Mouse (Mus musculus): ENCODE measurements around the gene Snapc2. TPM values are rescaled to one million over a fixed set of nuclear protein-coding genes. Genes with fewer than 3 reads are reported as not detected.

The Snapc2 gene
- polyA plus RNA-seq, 1 experiment from 2014 or later = 61.6 TPM

GRCm38 (mm10) chr8:4256911-4257310 is 4.0 kb downstream of the Snapc2 start:
- H3K4me3 ChIP-seq (replicated peaks) = no peak overlapping the region
- no peaks in the 10 kb centered on the region for H3K27me3 ChIP-seq
- 0 out of 2 replicates have a peak overlapping the region, but pooled peaks have one; percentile 23 for H3K27ac ChIP-seq
- peaks cover 59% of the 10 kb centered on the region for H3K36me3 ChIP-seq
- 60% methylated on average over 4 of the region's 4 CpGs for WGBS
- 0 out of 2 replicates have a peak overlapping the region, but pooled peaks have one; percentile 83 for H3K9ac ChIP-seq (replicated peaks)
- ATAC-seq (ENCODE audit: insufficient number of reproducible peaks, insufficient read depth, low FRiP score, low TSS enrichment, low read depth) = no peak
- H3K4me1 ChIP-seq (replicated peaks) = peaks cover 42% of the 10 kb centered on the region
- H3K4me2 ChIP-seq = no peak overlapping the region; the same call in 1 of the 2 replicates
- H3K9me3 ChIP-seq = no peaks in the 10 kb centered on the region

- Histone ChIP-seq H3K4me1 (replicated peaks) (peaks cover 39% of the 10 kb centered on the region), H3K27me3 (no peaks in the 10 kb centered on the region), H3K27ac (0 out of 2 replicates have a peak overlapping the region, but pooled peaks have one; percentile 89), H3K4me2 (peak overlapping the region; percentile 71), H3K4me3 (replicated peaks) (peak overlapping the region; percentile 82), H3K9ac (replicated peaks) (peak overlapping the region; percentile 83; the same call in 1 of the 2 replicates), H3K9me3 (no peaks in the 10 kb centered on the region), H3K36me3 (peaks cover 64% of the 10 kb centered on the region)
- 75% methylated on average over 4 of the region's 4 CpGs for WGBS
- ATAC-seq (ENCODE audit: insufficient number of reproducible peaks, insufficient read depth, low FRiP score, low TSS enrichment, low read depth) = no peak
Observed at GRCm38 (mm10) chr8:4257350-4257749, 4.5 kb downstream of the Snapc2 start.

DNA sequence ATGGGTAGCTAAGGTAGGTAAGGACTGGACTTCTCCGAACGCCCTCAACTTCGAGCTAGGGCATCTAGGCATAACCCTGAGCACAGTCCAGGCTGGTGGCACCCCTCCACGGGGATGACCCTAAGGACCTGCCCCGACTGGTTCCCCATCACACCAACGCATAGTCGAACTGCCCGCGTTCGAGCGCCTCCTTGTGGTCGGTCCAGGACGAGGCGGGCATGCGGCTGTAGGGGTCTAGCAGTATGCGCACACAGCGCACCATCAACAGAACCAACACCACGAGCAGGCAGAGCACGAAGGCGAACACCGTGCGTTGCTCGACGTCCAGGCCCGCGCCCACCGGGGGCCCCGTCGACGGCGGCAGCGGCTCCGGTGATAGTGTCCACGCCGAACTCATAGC is 5.4 kb downstream of the Snapc2 start:
- peak overlapping the region; percentile 71 for H3K4me2 ChIP-seq
- H3K27ac ChIP-seq = peak overlapping the region; percentile 89
- H3K27me3 ChIP-seq = no peaks in the 10 kb centered on the region
- H3K4me1 ChIP-seq (replicated peaks) = peaks cover 36% of the 10 kb centered on the region
- peak overlapping the region; percentile 83 for H3K9ac ChIP-seq (replicated peaks)
- peak overlapping the region; percentile 82 for H3K4me3 ChIP-seq (replicated peaks)
- no peaks in the 10 kb centered on the region for H3K9me3 ChIP-seq
- H3K36me3 ChIP-seq = peaks cover 73% of the 10 kb centered on the region
- peak; percentile 27 for ATAC-seq (ENCODE audit: insufficient number of reproducible peaks, insufficient read depth, low FRiP score, low TSS enrichment, low read depth)
- WGBS = 3% methylated on average over 35 of the region's 35 CpGs

- Histone ChIP-seq H3K9me3 (no peaks in the 10 kb centered on the region), H3K9ac (replicated peaks) (peak overlapping the region; percentile 83), H3K4me3 (replicated peaks) (peak overlapping the region; percentile 82), H3K4me2 (peak overlapping the region; percentile 71), H3K27me3 (no peaks in the 10 kb centered on the region), H3K4me1 (replicated peaks) (peaks cover 35% of the 10 kb centered on the region), H3K36me3 (peaks cover 77% of the 10 kb centered on the region), H3K27ac (peak overlapping the region; percentile 89)
- peak; percentile 76 for ATAC-seq (ENCODE audit: insufficient number of reproducible peaks, insufficient read depth, low FRiP score, low TSS enrichment, low read depth)
- WGBS = under 1% methylated on average over 31 of the region's 32 CpGs
Observed at GRCm38 (mm10) chr8:4258678-4259077, 5.8 kb downstream of the Snapc2 start.

- H3K9ac ChIP-seq (replicated peaks) = peak within 1 kb of the TSS; percentile 83
- H3K27me3 ChIP-seq = no peaks in the 10 kb centered on the region
- peak within 1 kb of the TSS; percentile 82 for H3K4me3 ChIP-seq (replicated peaks)
- peaks cover 82% of the 10 kb centered on the region for H3K36me3 ChIP-seq
- H3K4me1 ChIP-seq (replicated peaks) = peaks cover 29% of the 10 kb centered on the region
- ATAC-seq (ENCODE audit: insufficient number of reproducible peaks, insufficient read depth, low FRiP score, low TSS enrichment, low read depth) = peak; percentile 92
- peak within 1 kb of the TSS; percentile 89 for H3K27ac ChIP-seq
- 7% methylated on average over 22 of the region's 33 CpGs for WGBS
- H3K4me2 ChIP-seq = peak within 1 kb of the TSS; percentile 71
- no peaks in the 10 kb centered on the region for H3K9me3 ChIP-seq
Observed at GRCm38 (mm10) chr8:4259125-4259804, 6.4 kb downstream of the Snapc2 start, which contains the start of gene Ctxn1. TSS of gene Ctxn1 (minus strand) at chr8:4259274.

DNA sequence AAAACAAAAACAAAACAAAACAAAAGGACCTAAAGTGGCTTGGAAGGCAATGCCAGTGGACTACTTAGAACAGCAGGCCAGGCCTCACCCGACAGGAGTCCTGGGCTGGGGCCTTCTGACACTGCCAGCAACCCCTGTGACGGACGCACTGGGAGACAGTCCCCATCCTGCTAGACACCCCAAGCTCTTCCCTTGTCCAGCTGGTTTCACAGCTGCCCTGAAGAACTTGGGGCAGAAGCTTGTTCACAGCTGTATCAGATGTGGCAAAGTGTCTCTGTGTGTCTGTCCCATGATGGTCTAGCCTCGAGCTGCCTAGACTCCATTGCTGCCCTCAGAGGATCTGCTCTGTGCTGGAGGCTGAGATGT is 6.9 kb downstream of the Snapc2 start:
- Histone ChIP-seq H3K9me3 (no peaks in the 10 kb centered on the region), H3K9ac (replicated peaks) (0 out of 2 replicates have a peak overlapping the region, but pooled peaks have one; percentile 83), H3K4me3 (replicated peaks) (no peak overlapping the region), H3K36me3 (peaks cover 82% of the 10 kb centered on the region), H3K4me2 (no peak overlapping the region), H3K27me3 (no peaks in the 10 kb centered on the region), H3K27ac (peak overlapping the region; percentile 76), H3K4me1 (replicated peaks) (peaks cover 27% of the 10 kb centered on the region)
- 78% methylated on average over 4 of the region's 4 CpGs for WGBS
- ATAC-seq (ENCODE audit: insufficient number of reproducible peaks, insufficient read depth, low FRiP score, low TSS enrichment, low read depth) = no peak

DNA sequence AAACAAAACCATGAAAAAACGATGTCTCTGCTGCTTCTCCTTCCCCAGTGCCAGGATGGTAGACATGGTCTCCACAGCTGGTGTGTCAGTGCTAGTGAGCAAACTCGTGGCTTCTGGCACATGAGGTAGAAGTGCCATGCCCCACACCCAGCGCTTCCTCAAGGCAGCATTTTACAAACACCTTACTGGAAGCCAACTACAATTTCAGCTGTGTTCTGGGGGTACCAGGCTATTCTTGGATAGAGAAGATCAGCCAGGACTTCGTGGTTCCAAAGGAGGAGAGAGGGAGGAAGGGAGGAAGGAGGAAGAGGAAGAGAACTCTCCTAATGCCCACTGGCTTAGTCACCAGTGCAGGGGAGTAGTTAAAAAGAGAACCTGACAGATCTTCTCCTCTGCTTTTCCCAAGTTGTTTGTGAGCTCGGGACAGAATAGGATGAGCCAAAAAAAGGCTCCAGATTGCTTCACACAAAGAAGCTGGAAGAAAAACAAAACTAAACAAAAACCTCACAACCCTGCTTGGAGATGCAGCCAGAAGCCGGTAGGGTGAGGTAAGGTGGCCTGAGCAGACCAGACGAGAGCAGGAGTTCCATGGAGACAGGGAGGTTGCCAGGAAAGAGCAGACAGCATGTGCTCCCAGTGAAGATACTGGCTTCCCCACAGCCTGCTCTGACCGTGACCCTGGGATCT is 10.4 kb downstream of the Snapc2 start:
- WGBS = 90% methylated on average over 8 of the region's 8 CpGs

GRCm38 (mm10) chr8:4265160-4265914 is 12.5 kb downstream of the Snapc2 start:
- Histone ChIP-seq H3K9me3 (no peaks in the 10 kb centered on the region), H3K4me3 (replicated peaks) (no peak overlapping the region), H3K9ac (replicated peaks) (no peak overlapping the region), H3K27me3 (no peaks in the 10 kb centered on the region), H3K4me2 (no peak overlapping the region), H3K27ac (no peak overlapping the region), H3K4me1 (replicated peaks) (no peaks in the 10 kb centered on the region), H3K36me3 (peaks cover 100% of the 10 kb centered on the region)
- ATAC-seq (ENCODE audit: insufficient number of reproducible peaks, insufficient read depth, low FRiP score, low TSS enrichment, low read depth) = no peak
- WGBS = 89% methylated on average over 15 of the region's 15 CpGs

More for the DNA sequence above, 10.4 kb downstream of the Snapc2 start:
- ATAC-seq (ENCODE audit: insufficient number of reproducible peaks, insufficient read depth, low FRiP score, low TSS enrichment, low read depth) = no peak
- H3K27me3 ChIP-seq = no peaks in the 10 kb centered on the region
- no peak overlapping the region for H3K4me3 ChIP-seq (replicated peaks)
- H3K4me2 ChIP-seq = no peak overlapping the region
- no peak overlapping the region for H3K27ac ChIP-seq
- no peaks in the 10 kb centered on the region for H3K9me3 ChIP-seq
- H3K9ac ChIP-seq (replicated peaks) = no peak overlapping the region
- H3K4me1 ChIP-seq (replicated peaks) = peaks cover 11% of the 10 kb centered on the region
- peaks cover 86% of the 10 kb centered on the region for H3K36me3 ChIP-seq

GRCm38 (mm10) chr8:4267627-4268026 is 14.7 kb downstream of the Snapc2 start:
- Histone ChIP-seq H3K9me3 (no peaks in the 10 kb centered on the region), H3K27me3 (no peaks in the 10 kb centered on the region), H3K9ac (replicated peaks) (no peak overlapping the region), H3K36me3 (peaks cover 100% of the 10 kb centered on the region), H3K27ac (no peak overlapping the region), H3K4me3 (replicated peaks) (no peak overlapping the region), H3K4me2 (no peak overlapping the region), H3K4me1 (replicated peaks) (no peaks in the 10 kb centered on the region)
- WGBS = 79% methylated on average over 15 of the region's 15 CpGs
- ATAC-seq (ENCODE audit: insufficient number of reproducible peaks, insufficient read depth, low FRiP score, low TSS enrichment, low read depth) = no peak

DNA sequence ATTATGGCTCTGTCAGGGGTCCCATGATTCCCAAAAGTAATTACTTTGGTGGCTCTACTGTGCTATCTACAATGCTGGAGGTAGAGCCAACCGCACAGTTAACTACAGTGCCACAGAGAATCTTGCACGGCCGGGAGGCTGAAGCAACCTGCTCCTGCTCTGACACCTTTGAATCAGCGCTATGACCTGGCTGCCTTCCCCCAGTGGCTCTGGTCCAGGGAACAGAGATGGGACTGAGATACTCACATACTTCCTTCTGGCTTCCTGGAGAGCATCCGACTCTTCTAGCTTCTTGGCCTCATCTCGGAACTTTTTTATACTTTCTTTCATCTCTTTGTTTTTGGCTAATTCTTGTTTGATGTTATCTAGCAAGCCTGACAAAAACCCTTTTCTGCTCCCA is 16.7 kb downstream of the Snapc2 start:
- Histone ChIP-seq H3K36me3 (peaks cover 93% of the 10 kb centered on the region), H3K9ac (replicated peaks) (no peak overlapping the region), H3K4me3 (replicated peaks) (no peak overlapping the region), H3K4me2 (no peak overlapping the region), H3K9me3 (no peaks in the 10 kb centered on the region), H3K27me3 (no peaks in the 10 kb centered on the region), H3K27ac (no peak overlapping the region), H3K4me1 (replicated peaks) (peaks cover 3% of the 10 kb centered on the region)
- ATAC-seq (ENCODE audit: insufficient number of reproducible peaks, insufficient read depth, low FRiP score, low TSS enrichment, low read depth) = no peak
- 94% methylated on average over 6 of the region's 6 CpGs for WGBS
